Mouse (Mus musculus): ENCODE measurements around the gene Cdc42bpg. TPM values are rescaled to one million over a fixed set of nuclear protein-coding genes. Genes with fewer than 3 reads are reported as not detected.

Gene Cdc42bpg
- polyA plus RNA-seq, 1 experiment from 2014 or later: 0.34 TPM

DNA sequence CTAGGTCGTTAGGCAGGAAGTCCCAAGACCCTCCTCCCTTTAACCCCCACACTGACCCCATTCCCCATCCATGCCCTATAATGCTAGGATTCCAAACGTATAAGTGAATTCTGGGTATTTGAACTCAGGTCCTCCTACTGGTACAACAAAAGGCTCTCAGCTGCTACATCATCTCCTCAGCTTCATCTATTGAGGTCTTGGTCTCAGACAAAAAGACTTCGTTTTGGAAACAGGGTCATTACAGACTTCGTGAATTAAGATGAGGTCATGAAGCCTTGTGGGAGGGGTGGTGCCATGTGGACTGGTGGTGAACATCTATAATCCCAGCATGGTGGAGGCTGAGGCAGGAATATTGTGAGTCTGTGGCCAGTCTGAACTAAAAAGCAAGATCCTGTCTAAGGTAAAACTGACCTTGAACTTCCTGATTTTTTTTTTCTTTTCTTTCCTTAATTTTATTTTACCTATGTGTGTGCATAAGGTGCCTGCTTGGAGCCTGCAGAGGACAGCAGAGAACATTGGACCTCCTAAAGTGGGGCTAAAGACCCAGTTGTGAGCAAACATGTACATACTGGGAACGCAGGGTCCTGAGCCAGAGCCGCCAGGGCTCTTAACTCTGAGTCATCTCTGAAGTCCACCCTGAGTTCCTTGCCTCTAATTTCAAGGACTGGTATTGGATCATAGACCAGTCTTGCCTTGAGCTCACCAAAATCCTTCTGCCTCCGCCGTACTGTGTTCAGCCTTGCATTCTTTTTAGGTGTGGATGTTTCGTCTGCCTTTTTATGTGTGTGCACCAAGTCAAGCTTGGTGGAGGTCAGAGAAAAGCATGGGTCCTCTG is 27.7 kb downstream of the Cdc42bpg start:
- Histone ChIP-seq H3K27me3 (replicated peaks) (no peaks in the 10 kb centered on the region), H3K4me2 (peak overlapping the region; percentile 96), H3K27ac (ENCODE audit: poor library complexity, severe bottlenecking) (peak overlapping the region; percentile 59), H3K9me3 (replicated peaks) (no peaks in the 10 kb centered on the region), H3K4me3 (peak overlapping the region; percentile 87), H3K4me1 (replicated peaks) (peaks cover 33% of the 10 kb centered on the region), H3K36me3 (peaks cover 24% of the 10 kb centered on the region), H3K9ac (peak overlapping the region; percentile 23; the same call in 1 of the 2 replicates)
- 67% methylated on average over 9 of the region's 9 CpGs for WGBS
- 0 out of 2 replicates have a peak, but pooled peaks have one; percentile 1 for ATAC-seq (ENCODE audit: insufficient number of reproducible peaks, low FRiP score)

- H3K27me3 ChIP-seq (replicated peaks): no peaks in the 10 kb centered on the region
- peaks cover 33% of the 10 kb centered on the region for H3K4me1 ChIP-seq (replicated peaks)
- peaks cover 33% of the 10 kb centered on the region for H3K36me3 ChIP-seq
- H3K27ac ChIP-seq (ENCODE audit: poor library complexity, severe bottlenecking): peak within 1 kb of the TSS; percentile 68
- H3K4me3 ChIP-seq: peak within 1 kb of the TSS; percentile 87
- ATAC-seq (ENCODE audit: insufficient number of reproducible peaks, low FRiP score): peak; percentile 87
- H3K9me3 ChIP-seq (replicated peaks): no peaks in the 10 kb centered on the region
- WGBS: 1% methylated on average over 43 of the region's 43 CpGs
- H3K4me2 ChIP-seq: peak within 1 kb of the TSS; percentile 96
- peak within 1 kb of the TSS; percentile 94 for H3K9ac ChIP-seq
These were observed 28.6 kb downstream of the Cdc42bpg start, which contains the start of gene Men1 for GRCm38 (mm10) chr19:6334673-6335457. TSS of gene Men1 (plus strand) at chr19:6334979.

- peak overlapping the region; percentile 68 for H3K27ac ChIP-seq (ENCODE audit: poor library complexity, severe bottlenecking)
- peaks cover 38% of the 10 kb centered on the region for H3K4me1 ChIP-seq (replicated peaks)
- H3K4me3 ChIP-seq: peak overlapping the region; percentile 87
- H3K9me3 ChIP-seq (replicated peaks): no peaks in the 10 kb centered on the region
- WGBS: under 1% methylated on average over 24 of the region's 25 CpGs
- peak overlapping the region; percentile 94 for H3K9ac ChIP-seq
- peaks cover 37% of the 10 kb centered on the region for H3K36me3 ChIP-seq
- ATAC-seq (ENCODE audit: insufficient number of reproducible peaks, low FRiP score): no peak
- H3K4me2 ChIP-seq: peak overlapping the region; percentile 96
- H3K27me3 ChIP-seq (replicated peaks): no peaks in the 10 kb centered on the region
These were observed 29.2 kb downstream of the Cdc42bpg start for GRCm38 (mm10) chr19:6335458-6335827.

- H3K27me3 ChIP-seq (replicated peaks): no peaks in the 10 kb centered on the region
- H3K4me1 ChIP-seq (replicated peaks): peaks cover 41% of the 10 kb centered on the region
- H3K9me3 ChIP-seq (replicated peaks): no peaks in the 10 kb centered on the region
- ATAC-seq (ENCODE audit: insufficient number of reproducible peaks, low FRiP score): no peak
- peaks cover 37% of the 10 kb centered on the region for H3K36me3 ChIP-seq
- peak overlapping the region; percentile 87 for H3K4me3 ChIP-seq
- peak overlapping the region; percentile 94 for H3K9ac ChIP-seq
- H3K4me2 ChIP-seq: peak overlapping the region; percentile 96
- no peak overlapping the region for H3K27ac ChIP-seq (ENCODE audit: poor library complexity, severe bottlenecking)
- 93% methylated on average over 10 of the region's 10 CpGs for WGBS
These were observed 30.7 kb downstream of the Cdc42bpg start for GRCm38 (mm10) chr19:6336920-6337319.

GRCm38 (mm10) chr19:6338171-6338570 is 31.9 kb downstream of the Cdc42bpg start:
- Histone ChIP-seq H3K9me3 (replicated peaks) (no peaks in the 10 kb centered on the region), H3K4me3 (no peak overlapping the region), H3K4me1 (replicated peaks) (peaks cover 48% of the 10 kb centered on the region), H3K9ac (no peak overlapping the region), H3K27ac (ENCODE audit: poor library complexity, severe bottlenecking) (no peak overlapping the region), H3K27me3 (replicated peaks) (no peaks in the 10 kb centered on the region), H3K36me3 (peaks cover 39% of the 10 kb centered on the region), H3K4me2 (no peak overlapping the region)
- 95% methylated on average over 7 of the region's 7 CpGs for WGBS
- no peak for ATAC-seq (ENCODE audit: insufficient number of reproducible peaks, low FRiP score)

DNA sequence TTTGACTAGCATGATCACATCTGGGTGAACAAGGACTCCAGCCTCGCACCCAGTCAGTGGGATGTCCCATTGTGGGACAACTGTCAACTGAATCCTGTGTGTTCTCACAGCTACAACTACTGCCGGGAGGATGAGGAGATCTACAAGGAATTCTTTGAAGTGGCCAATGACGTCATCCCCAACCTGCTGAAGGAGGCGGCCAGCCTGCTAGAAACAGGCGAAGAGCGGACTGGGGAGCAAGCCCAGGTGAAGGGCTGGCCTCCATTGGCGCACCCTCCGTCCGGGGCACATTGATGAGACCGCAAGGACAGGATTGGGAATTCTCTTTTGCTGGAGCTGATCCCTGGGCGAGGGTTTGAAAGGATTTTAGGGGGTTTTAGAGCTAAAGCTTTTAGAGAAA is 32.5 kb downstream of the Cdc42bpg start:
- Histone ChIP-seq H3K4me1 (replicated peaks) (peaks cover 48% of the 10 kb centered on the region), H3K4me3 (no peak overlapping the region), H3K4me2 (no peak overlapping the region), H3K9ac (no peak overlapping the region), H3K27me3 (replicated peaks) (no peaks in the 10 kb centered on the region), H3K9me3 (replicated peaks) (no peaks in the 10 kb centered on the region), H3K27ac (ENCODE audit: poor library complexity, severe bottlenecking) (no peak overlapping the region), H3K36me3 (peaks cover 42% of the 10 kb centered on the region)
- 88% methylated on average over 11 of the region's 11 CpGs for WGBS
- ATAC-seq (ENCODE audit: insufficient number of reproducible peaks, low FRiP score): no peak

- Histone ChIP-seq H3K9ac (no peak overlapping the region), H3K36me3 (peaks cover 46% of the 10 kb centered on the region), H3K27me3 (replicated peaks) (no peaks in the 10 kb centered on the region), H3K4me2 (no peak overlapping the region), H3K4me3 (no peak overlapping the region), H3K4me1 (replicated peaks) (peaks cover 46% of the 10 kb centered on the region), H3K27ac (ENCODE audit: poor library complexity, severe bottlenecking) (no peak overlapping the region), H3K9me3 (replicated peaks) (no peaks in the 10 kb centered on the region)
- 89% methylated on average over 6 of the region's 6 CpGs for WGBS
- no peak for ATAC-seq (ENCODE audit: insufficient number of reproducible peaks, low FRiP score)
These were observed 32.9 kb downstream of the Cdc42bpg start for GRCm38 (mm10) chr19:6339191-6339590.

GRCm38 (mm10) chr19:6339890-6340504 is 33.7 kb downstream of the Cdc42bpg start:
- no peaks in the 10 kb centered on the region for H3K9me3 ChIP-seq (replicated peaks)
- H3K27me3 ChIP-seq (replicated peaks): no peaks in the 10 kb centered on the region
- H3K4me3 ChIP-seq: peak overlapping the region; percentile 68; the same call in 1 of the 2 replicates
- no peak overlapping the region; the same call in 1 of the 2 replicates for H3K9ac ChIP-seq
- H3K4me1 ChIP-seq (replicated peaks): peaks cover 42% of the 10 kb centered on the region
- peak overlapping the region; percentile 92 for H3K4me2 ChIP-seq
- H3K27ac ChIP-seq (ENCODE audit: poor library complexity, severe bottlenecking): peak overlapping the region; percentile 59; the same call in 1 of the 2 replicates
- no peak for ATAC-seq (ENCODE audit: insufficient number of reproducible peaks, low FRiP score)
- H3K36me3 ChIP-seq: peaks cover 52% of the 10 kb centered on the region
- WGBS: 72% methylated on average over 15 of the region's 15 CpGs

- H3K27me3 ChIP-seq (replicated peaks): no peaks in the 10 kb centered on the region
- peak; percentile 89 for ATAC-seq (ENCODE audit: insufficient number of reproducible peaks, low FRiP score)
- H3K9me3 ChIP-seq (replicated peaks): no peaks in the 10 kb centered on the region
- peaks cover 60% of the 10 kb centered on the region for H3K36me3 ChIP-seq
- peak within 1 kb of the TSS; percentile 82 for H3K9ac ChIP-seq
- H3K27ac ChIP-seq (ENCODE audit: poor library complexity, severe bottlenecking): peak within 1 kb of the TSS; percentile 59
- peaks cover 40% of the 10 kb centered on the region for H3K4me1 ChIP-seq (replicated peaks)
- peak within 1 kb of the TSS; percentile 68 for H3K4me3 ChIP-seq
- WGBS: 4% methylated on average over 70 of the region's 72 CpGs
- H3K4me2 ChIP-seq: peak within 1 kb of the TSS; percentile 92
These were observed 34.5 kb downstream of the Cdc42bpg start, which contains the start of gene Map4k2 for GRCm38 (mm10) chr19:6340524-6341452. TSS of gene Map4k2 (plus strand) at chr19:6341135.

All from heart, embryonic 12.5 days (tissue).